8 mouse cellular contexts compared by ENCODE assay signal in genomic region chr8:126847664-126848353, GRCm38 (mm10).
A peak's percentile ranks its signal among the peaks of the same experiment; 100 is the strongest.
DNase-seq lines count a peak whose midpoint lies in the region; ATAC-seq lines count a peak whose summit lies in the region.

No protein-coding gene starts in this region.

- ATAC-seq in megakaryocyte progenitor cell, adult 5-6 weeks (replicated peaks; ENCODE audit: poor library complexity) = peak; percentile 42

- peak; percentile 40 for DNase-seq in 416B (ENCODE audit: low read depth)
- DNase-seq in CD8-positive naive resting alpha-beta T cell, adult 2 months (ENCODE audit: low read depth in 2 of 2, low spot score in 2 of 2) = peak; percentile 86 to 87
- DNase-seq in heart, postnatal 4 days = peak; percentile 25
- DNase-seq in neural tube, embryonic 10.5 days (ENCODE audit: extremely low spot score, low spot score) = no peak
- no peak for DNase-seq in frontal cortex, postnatal 10 days (ENCODE audit: low spot score in 2 of 2)
- DNase-seq in kidney, postnatal 4 days = no peak
- DNase-seq in layer of hippocampus, postnatal 36 days = no peak

Comparison
In these comparisons a context has a peak if more than half of its experiments do, and no peak if none do; other contexts are left out.
1. DNase-seq: peak in 416B (single experiment), CD8-positive naive resting alpha-beta T cell, adult 2 months (2 of 2) and heart, postnatal 4 days (single experiment); none in neural tube, embryonic 10.5 days (single experiment), frontal cortex, postnatal 10 days (0 of 2), kidney, postnatal 4 days (0 of 2) and layer of hippocampus, postnatal 36 days (0 of 2).